Mouse (Mus musculus) bone marrow, adult 2 months (tissue): Measurements from ENCODE around the gene Cox5a.

ENCODE experiments used
- CTCF ChIP-seq: fragments of 200-500 bp; IDR thresholded peaks from 2 replicates; pipeline ENCODE4 v1.5.1; 2011; ENCODE audit warnings: low read length, control low read depth; ENCODE audit not compliant: control insufficient read depth, insufficient read depth
- POLR2A ChIP-seq: fragments of 200-500 bp; IDR thresholded peaks from 2 replicates; pipeline ENCODE4 v1.6.1; 2011; ENCODE audit warnings: low read depth, mild to moderate bottlenecking, control low read depth, low read length, borderline replicate concordance; ENCODE audit not compliant: control insufficient read depth

DNA sequence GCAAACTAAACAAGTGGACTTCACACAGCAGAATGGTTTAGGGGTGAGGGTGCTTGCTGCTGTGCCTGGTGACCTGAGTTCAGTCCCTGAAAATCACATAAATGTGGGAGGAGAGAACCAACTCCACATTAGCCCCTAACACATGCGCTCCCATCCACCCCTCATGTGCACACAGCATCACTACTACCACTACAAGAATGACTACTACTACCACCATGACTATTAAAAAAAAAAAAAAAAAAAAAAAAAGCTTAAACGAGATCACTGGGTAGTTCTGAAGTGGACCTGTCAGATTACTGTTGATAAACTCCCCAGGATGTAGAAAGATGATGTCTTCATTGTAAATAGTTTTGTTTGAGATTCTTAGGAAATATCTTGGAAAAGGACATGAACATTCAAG is 38.5 kb downstream of the Cox5a start:
- TF ChIP-seq CTCF (no peak), POLR2A (no peak)
